Mouse (Mus musculus) forelimb bud, embryonic 11.5 days (tissue): ENCODE results near the gene Nfic.

Experiments
- DNase-seq: peaks from one replicate; pipeline ENCODE4 v3.0.0-alpha.2; 2012; ENCODE audit warnings: low read depth, low spot score

Gene Nfic

GRCm38 (mm10) chr10:81430831-81431525 is 24.5 kb downstream of the Nfic start:
- no peak for DNase-seq

- DNase-seq: no peak
These were observed 25.1 kb downstream of the Nfic start for GRCm38 (mm10) chr10:81430141-81430830.

DNA sequence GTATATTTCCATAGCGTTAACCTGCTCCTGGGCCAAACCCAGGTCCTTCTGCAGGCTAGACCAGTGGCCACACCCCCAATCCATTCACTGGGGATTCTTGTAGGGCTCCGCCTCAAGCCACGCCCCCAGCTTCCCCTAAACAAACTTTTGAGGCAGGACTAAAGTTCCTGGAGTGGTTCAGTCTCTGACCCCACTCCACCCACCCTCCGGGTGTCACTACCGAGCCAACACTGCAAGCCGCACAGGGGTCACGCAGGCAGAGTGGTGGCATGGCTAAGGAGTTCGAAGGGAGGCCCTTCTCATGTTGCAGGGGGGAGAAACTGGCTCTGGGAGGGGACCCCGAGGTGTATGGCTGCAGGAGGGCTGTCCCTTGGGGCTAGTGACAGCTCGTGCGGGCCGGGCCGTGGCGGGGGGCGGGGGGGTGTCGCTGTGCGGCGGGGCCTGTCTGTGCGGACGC is 25.8 kb downstream of the Nfic start:
- peak; percentile 75 for DNase-seq

GRCm38 (mm10) chr10:81429092-81429491 is 26.3 kb downstream of the Nfic start:
- no peak for DNase-seq

DNA sequence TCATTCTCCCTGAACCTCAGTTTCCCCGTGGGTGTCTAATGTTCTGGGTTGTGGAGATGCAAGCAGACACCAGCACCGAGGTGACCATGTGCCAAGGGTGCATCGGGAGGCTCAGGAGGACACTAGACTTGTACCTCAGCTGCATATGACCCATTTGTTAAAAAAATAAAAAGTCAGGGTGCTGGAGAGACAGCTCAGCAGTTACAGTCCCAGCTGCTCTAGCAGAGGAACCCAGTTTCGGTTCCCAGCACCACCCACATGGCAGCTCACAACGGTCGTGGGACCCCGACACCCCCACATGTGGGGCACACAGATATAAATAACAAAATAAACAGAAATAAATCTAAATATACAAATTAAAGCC is 26.9 kb downstream of the Nfic start:
- DNase-seq: no peak

- DNase-seq: no peak
These were observed 27.5 kb downstream of the Nfic start for GRCm38 (mm10) chr10:81427804-81428506.

DNA sequence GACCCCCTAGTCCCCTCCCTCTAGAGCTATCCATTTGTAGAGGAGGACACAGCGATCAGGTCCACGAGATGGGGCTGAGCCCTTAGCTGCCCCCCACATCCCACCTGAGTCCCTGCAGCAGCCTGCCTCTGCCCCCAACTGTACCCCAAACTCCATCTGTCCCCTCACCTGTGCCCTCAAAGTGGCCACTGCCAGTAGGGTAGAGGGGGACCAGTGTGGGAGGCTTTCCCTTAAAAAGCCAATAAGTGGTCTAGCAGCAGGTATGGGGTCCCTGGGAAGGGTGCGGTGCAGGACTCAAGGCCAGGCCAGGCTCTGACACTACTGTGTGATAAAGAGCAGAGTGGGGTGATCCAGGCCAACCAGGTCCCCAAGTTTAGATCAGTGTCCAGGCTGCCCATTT is 28.1 kb downstream of the Nfic start:
- no peak for DNase-seq

- no peak for DNase-seq
These were observed 28.5 kb downstream of the Nfic start for GRCm38 (mm10) chr10:81426897-81427296.

GRCm38 (mm10) chr10:81426081-81426671 is 29.3 kb downstream of the Nfic start:
- no peak for DNase-seq

- no peak for DNase-seq
These were observed 30.1 kb downstream of the Nfic start for GRCm38 (mm10) chr10:81425236-81425850.

DNA sequence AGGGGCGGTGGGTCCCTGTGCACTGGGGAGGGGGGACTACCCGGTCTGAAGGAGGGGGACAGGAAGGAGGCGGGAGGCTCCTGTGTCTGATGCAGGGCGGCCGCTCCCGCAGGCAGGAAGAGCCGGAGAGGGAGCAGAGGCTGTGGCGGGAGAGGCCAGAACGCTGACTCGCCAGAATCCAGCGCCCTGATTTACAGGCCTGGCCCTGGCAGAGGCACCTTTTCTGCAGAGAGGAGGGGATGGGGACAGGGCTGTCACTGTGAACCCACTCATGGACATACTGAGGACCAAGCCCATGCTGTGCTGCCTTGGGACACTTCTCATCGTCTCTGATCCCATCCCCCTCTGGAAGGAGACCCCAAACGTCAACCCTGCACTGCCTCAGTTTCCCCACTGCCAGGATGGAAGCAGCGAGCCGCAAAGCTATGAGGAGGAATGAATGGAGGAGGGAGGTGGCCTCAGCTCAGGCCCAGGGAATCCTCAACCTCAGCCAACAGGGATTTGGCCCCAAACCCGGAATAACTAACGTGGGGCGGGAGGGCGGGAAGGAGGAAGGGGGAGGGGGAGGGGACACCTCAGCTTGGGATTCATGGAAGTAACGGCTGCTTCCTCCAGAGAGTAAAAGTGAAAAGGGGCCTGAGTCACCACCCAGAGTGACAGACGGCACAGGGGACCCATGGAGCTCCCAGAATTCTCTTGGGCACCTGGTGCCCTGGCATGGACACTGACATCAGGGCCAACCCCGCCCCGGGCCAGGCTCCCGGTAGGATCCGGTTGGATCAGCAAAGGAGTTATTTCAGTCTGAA is 31.0 kb downstream of the Nfic start:
- DNase-seq: no peak

GRCm38 (mm10) chr10:81423476-81424245 is 31.8 kb downstream of the Nfic start:
- DNase-seq: no peak

DNA sequence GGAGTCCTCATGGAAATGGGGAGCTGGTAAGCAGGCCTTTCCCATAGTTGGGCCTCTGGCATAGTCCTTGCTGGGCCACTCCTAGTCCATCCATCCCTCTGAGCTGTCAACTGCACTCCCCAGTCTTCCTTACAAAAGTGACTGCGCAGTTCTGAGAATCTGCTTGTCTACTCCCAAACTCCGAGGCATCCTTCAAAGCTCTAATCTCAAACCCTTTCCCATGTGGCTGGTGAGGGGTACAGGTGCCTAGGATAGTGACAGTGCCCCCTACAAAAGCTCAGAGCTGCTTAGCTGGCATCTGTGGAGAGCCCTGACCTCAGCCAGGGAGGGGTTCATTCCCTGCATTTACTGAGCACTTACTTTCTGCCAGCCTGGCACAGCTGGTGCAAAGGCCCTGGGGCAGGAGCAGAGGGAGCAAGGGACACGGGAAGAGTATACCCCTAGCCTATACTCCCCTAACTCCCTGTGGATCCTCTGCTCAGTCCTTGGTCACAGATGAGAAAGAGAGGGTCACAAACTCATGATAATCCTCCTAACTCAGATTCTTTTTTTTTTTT is 32.7 kb downstream of the Nfic start:
- DNase-seq: no peak

DNA sequence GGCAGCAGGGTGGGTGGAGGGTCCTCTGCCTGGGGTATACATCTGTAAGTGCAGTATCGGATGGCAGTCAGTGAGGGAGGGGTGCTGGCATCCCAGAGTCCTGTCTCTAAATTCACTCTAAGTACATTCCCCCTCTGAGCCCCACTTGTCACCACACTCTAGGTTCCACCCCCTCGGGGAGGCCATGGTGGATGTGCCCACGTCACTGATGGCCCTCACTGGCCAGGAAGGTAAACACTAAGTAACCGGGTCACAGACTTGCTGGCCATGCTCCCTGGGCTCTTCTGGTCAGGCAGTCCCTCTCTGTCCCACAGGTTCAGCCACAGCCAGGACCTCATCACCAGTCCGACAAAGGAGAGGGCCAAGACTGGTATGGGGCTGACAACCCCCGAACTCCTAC is 33.2 kb downstream of the Nfic start:
- no peak for DNase-seq

DNA sequence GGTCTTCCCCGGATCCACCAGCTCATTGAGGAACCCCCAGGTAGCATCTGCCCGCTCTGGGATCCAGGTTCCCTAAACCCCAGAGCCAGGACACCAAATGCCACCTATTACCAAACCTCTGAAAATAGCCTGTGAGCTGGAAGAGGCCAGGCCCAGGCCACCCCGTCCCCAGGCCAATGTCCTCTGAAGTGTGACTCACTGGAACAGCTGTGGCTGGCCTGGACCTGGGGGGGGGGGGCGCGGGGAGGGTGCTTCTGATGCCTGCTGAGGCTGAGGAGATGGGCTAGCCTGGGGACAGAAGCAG is 33.7 kb downstream of the Nfic start:
- no peak for DNase-seq

- no peak for DNase-seq
These were observed 34.2 kb downstream of the Nfic start for GRCm38 (mm10) chr10:81421041-81421796.

DNA sequence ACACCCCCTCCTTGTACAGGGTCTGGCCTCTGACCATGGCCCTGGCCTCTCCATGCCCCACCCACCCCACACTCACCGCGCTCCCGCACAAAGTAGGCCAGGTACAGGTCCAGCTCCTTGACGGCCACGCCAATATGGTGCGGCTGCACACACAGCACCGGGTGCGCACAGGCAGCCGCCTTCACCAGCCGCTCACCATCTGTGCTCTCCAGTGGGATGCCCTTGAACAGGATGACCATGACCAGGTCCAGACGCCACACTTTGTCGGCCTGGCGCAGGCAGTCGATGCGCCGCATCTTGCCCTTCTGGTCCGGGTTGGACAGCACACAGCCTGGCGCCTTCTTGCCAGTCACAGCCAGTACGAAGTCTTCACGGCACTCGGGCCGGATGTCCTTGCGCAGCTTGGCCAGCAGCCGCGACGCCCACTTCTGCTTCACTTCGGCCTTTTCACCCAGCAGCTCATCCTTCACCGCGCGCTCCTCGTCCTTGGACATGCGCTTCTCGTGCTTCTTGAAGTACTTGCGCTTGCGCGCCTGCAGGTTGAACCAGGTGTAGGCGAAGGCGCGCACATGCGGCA is 35.2 kb downstream of the Nfic start:
- no peak for DNase-seq

- DNase-seq: no peak
These were observed 36.1 kb downstream of the Nfic start for GRCm38 (mm10) chr10:81419111-81419928.
